Mouse (Mus musculus) left cerebral cortex, postnatal 4 days (tissue): ENCODE data around the gene Ripk1. TPM values are rescaled to one million over a fixed set of nuclear protein-coding genes. Genes with fewer than 3 reads are reported as not detected.

Source experiments
- DNase-seq: peaks from one replicate; pipeline ENCODE4 v3.0.0-alpha.2; 2022
- intact Hi-C: fragments of 180-260 bp; cut with DNase I; formaldehyde crosslinking; loops from one replicate; pipeline ENCODE4 v1.15.1; 2025
- total RNA-seq, 2 experiments: library from RNA; stranded (reverse); gene quantifications; 2 replicates each; pipeline ENCODE4 v1.2.3; 2021

Gene Ripk1
- 10 to 100 TPM; 11.7 to 12.7 TPM for total RNA-seq

DNA sequence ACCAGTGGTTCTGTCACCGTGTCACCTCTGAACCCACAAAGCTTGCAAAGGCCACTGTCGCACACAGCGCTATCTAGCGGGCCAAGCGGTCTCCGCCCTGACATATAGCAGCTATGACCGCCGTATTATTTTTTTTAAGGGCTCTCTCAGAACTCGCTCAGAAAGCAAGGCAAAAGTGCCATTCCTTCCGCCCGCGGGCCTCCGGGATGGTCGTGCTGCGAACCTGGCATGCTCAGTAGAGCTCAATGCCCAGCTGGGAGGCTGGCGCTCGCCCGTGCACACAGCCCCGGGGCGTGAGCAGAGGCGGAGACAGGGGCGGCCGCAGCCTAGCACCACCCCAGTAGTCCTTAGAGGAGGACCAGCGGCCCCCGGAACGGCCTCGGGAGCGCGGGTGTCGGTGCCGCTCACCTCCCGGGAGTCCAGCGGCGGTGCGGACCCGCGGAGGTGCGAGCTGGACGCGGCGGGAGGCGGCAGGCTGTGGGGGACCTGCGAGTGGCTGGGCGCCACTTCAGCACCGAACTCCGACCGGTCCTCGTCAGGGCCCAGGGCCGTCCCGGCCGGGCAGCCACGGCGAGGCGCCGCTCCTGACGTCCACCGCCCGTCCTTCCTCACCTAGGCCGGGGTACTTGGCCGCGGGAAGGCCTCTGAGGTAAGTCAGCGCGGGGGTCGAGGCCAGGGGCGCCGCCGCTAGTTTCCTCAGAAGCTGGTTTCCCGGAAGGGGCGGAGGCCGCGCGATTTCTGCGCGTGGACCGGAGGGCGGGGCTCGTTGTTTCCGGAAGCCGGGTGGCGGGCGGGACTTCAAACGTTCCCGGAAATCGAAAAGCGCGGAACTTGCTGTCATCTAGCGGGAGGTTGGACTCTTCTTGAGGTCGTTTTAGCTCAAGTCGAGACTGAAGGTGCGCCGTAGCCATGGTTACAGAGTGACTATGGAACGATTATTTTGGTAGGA is at the start of gene Ripk1, which contains the start of gene Serpinb6a:
Gene Ripk1, plus strand, starts transcription at position 306 of the 949 bp plus-strand sequence.
Gene Serpinb6a, minus strand, starts transcription at position 737 of the 949 bp plus-strand sequence.
- intact Hi-C loops = loop anchor here (5.0 kb wide), 1 partner anchor 1100 kb away; no protein-coding TSS in a partner anchor

GRCm38 (mm10) chr13:33952947-33953346 is 49.2 kb upstream of the Ripk1 start:
- intact Hi-C loops = no loop called here

More for the DNA sequence above, at the start of gene Ripk1, which contains the start of gene Serpinb6a:
- peak; percentile 90 for DNase-seq

GRCm38 (mm10) chr13:33956571-33957421 is 45.4 kb upstream of the Ripk1 start:
- no peak for DNase-seq
- intact Hi-C loops = loop anchor here (5.0 kb wide), 1 partner anchor 36 kb away; no protein-coding TSS in a partner anchor

More at GRCm38 (mm10) chr13:33952947-33953346, 49.2 kb upstream of the Ripk1 start:
- no peak for DNase-seq

- no peak for DNase-seq
- intact Hi-C loops = loop anchor here (5.0 kb wide), 1 partner anchor 33 kb away; no protein-coding TSS in a partner anchor
Observed at GRCm38 (mm10) chr13:33959771-33960170, 42.4 kb upstream of the Ripk1 start.

DNA sequence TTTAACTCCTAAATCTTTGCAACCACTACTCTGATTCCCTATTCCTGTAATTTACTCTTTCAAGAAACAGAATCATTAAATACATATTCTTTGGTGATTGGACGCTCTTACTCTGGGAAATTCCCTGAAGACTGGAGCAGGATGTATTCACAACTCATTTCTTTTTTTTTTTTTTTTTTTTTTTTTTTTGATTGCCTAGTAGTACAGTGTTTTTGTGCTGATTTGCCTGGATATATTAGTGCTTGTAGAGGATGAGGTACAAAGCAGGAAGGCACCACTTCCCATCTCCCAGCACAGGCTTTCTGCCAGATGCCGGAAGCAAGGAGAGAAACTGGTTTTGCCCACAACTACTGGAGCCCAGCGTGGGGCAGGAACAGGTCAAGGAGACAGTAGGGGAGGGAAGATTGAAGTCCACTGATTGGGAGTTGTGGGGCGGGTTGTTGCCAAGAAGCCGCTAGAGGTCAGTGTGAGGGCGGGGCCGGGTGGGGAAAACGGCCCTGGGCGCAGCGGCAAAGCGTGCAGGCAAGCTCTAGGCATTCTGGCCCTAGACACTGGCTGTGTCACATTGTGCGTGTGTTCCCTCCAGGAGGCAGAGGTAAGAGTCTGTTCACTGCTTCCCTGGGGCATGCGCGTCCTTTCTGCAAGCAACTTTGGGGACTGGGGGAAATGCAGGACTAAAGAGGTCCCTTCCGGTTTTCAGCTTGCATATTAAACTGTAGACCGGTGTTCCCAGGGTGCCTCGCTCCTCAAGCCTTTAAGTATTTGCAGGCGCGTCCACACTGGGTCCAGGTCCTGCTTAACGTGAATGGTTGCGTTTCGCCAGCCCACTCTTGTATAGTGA is 37.7 kb upstream of the Ripk1 start, which contains the start of gene Nqo2:
Gene Nqo2, plus strand, starts transcription at position 482 of the 841 bp plus-strand sequence.
- intact Hi-C loops = no loop called here
- DNase-seq = peak; percentile 56

GRCm38 (mm10) chr13:33965056-33966024 is 36.8 kb upstream of the Ripk1 start:
- intact Hi-C loops = no loop called here
- DNase-seq = no peak

DNA sequence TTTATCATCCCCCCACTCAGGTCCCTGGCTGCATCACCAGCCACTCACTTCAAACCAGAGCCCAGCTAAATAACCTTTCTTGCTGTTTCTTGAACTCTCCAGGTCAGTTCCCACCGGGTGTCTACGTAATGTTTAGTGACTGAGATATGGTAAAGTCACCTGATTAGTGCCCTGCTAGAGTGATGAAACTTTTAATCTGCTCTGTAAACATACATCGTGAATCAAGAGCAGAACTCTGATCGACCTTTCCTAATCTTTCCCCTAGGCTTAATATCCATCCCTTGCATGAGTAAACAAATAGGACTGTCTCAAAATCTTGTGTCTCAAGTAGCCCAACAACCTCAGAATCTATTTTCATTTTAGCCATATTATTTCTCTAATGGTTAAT is 36.1 kb upstream of the Ripk1 start:
- DNase-seq = no peak
- intact Hi-C loops = no loop called here

GRCm38 (mm10) chr13:33966574-33966973 is 35.6 kb upstream of the Ripk1 start:
- intact Hi-C loops = no loop called here
- DNase-seq = no peak

GRCm38 (mm10) chr13:33989625-33990024 is 12.5 kb upstream of the Ripk1 start:
- DNase-seq = no peak
- intact Hi-C loops = loop anchor here (5.0 kb wide), 1 partner anchor 32 kb away; no protein-coding TSS in a partner anchor

- intact Hi-C loops = no loop called here
- peak; percentile 72 for DNase-seq
Observed at GRCm38 (mm10) chr13:33995197-33995596, 7.0 kb upstream of the Ripk1 start.

GRCm38 (mm10) chr13:34003058-34003457 is 895 bp downstream of the Ripk1 start:
- no peak for DNase-seq
- intact Hi-C loops = loop anchor here (5.0 kb wide), 1 partner anchor 1101 kb away; no protein-coding TSS in a partner anchor

DNA sequence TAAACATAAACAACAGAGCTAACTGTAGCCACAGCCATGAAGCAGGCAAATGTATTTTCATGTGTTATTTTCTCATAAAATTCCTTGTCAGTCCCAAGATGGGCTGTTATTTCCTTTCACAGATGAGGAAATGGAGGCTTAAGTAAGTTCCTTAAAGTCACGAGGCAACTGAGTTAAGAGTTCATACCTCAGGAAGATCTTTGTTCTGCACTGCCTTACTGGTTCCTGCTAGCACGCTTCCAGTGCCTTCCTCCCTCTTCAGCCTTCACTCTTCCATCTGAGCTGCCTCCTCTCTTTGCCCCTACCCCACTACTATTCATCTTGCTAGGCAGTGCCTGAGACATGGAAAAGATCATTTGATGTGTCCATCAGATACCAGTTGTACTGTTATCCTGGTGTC is 5.1 kb downstream of the Ripk1 start:
- intact Hi-C loops = no loop called here
- DNase-seq = no peak

- intact Hi-C loops = no loop called here
- peak; percentile 67 for DNase-seq
Observed at GRCm38 (mm10) chr13:34016927-34017569, 14.9 kb downstream of the Ripk1 start.

- peak; percentile 52 for DNase-seq
- intact Hi-C loops = no loop called here
Observed at GRCm38 (mm10) chr13:34018521-34018920, 16.4 kb downstream of the Ripk1 start.

DNA sequence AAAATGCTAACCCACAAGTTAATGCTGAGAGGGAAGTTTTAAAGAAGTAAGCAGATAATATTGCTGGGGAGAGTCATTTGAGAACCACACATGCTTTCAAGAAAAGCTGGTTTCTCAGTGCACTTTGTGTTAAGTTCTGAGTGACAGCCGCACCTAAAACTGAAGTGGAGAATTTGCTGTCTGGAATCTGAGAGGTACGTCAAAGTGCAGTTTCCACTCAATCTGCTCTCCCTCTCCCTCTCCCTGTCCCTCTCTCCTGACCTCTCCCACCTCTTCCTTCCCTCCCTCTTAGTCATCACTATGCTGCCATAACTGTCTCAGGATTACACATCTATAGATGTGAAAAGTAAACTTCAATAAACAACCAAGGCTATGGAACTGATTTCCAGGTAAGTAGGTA is 19.8 kb downstream of the Ripk1 start:
- intact Hi-C loops = no loop called here

DNA sequence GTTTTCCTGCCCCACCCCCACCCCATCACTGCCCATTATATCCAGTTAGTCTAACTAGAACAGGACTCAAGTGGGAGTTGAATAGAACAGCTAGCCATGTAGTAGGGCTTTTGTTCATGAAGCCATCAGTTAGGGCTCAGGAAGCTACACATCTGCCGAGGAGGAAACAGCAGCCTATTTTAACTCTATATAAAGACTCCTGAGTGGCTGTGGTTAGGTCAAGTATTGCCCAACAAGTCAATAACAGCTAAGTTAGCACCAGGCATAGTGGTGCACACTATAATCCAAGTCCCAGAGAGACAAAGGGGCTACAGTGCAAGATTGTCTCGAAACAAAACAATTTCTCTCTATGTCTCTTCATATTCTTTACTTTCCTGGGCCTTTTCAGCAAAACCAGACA is 29.9 kb downstream of the Ripk1 start:
- intact Hi-C loops = no loop called here

More for the DNA sequence above, 19.8 kb downstream of the Ripk1 start:
- no peak for DNase-seq

GRCm38 (mm10) chr13:34035424-34035823 is 33.3 kb downstream of the Ripk1 start:
- intact Hi-C loops = no loop called here
- DNase-seq = no peak

More for the DNA sequence above, 29.9 kb downstream of the Ripk1 start:
- DNase-seq = no peak

DNA sequence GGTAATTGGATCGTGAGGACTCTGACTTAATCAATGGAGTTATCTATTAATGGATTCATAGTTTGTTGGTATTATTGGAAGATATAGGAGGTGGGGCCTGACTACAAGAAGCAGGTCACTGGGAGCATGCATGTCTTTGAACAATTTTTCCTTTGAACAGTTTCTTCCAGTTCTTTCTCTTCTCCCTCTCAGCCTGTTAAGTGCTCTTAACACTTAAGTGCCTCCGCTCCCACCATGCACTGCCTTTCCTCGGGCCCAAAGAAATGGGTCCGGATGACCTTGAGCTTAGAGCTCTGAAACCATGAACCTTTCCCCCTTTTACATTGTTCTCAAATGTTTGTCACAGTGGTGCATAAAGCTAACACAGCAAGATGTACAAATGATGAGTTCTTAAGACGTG is 34.6 kb downstream of the Ripk1 start:
- intact Hi-C loops = no loop called here
- no peak for DNase-seq
